ENCODE assay signal across 7 mouse cellular contexts in genomic region chr6:67931499-67931898, GRCm38 (mm10).
DNase-seq lines count a peak whose midpoint lies in the region; ATAC-seq and TF ChIP-seq lines count a peak whose summit lies in the region.
"Not testable (repeated sequence)": the region's sequence is repeated elsewhere in the genome, so short reads cannot be mapped to it uniquely, and the experiment has no call there.

No protein-coding gene starts in this region.

- peak; percentile 41 for ATAC-seq in intestine, embryonic 15.5 days
- peak; percentile 44; the same call in 1 of the 2 replicates for ATAC-seq in intestine, embryonic 16.5 days

- not testable (repeated sequence) for H3K4me2 ChIP-seq in intestine, embryonic 15.5 days (replicated peaks); intestine, embryonic 16.5 days (ENCODE audit: low read depth, low read length)

- not testable (repeated sequence) for TF ChIP-seq CTCF in ES-Bruce4 (IDR thresholded peaks at IDR 0.05; ENCODE audit: low read depth, low read length)

- DNase-seq in ES-CJ7 (ENCODE audit: low read depth, low spot score) (peak; percentile 30), ES-E14 (ENCODE audit: low read depth, low spot score) (peak; percentile 34), R1 (ENCODE audit: low read depth, low spot score) (peak; percentile 28), ZHBTc4 (ENCODE audit: low read depth, low spot score) (peak; percentile 69)

- H3K9me3 ChIP-seq in ES-Bruce4 (replicated peaks; ENCODE audit: control insufficient read depth, insufficient read depth, low read length, poor library complexity, severe bottlenecking); ES-E14 (ENCODE audit: control insufficient read depth, insufficient read depth, low read depth, low read length); intestine, embryonic 15.5 days; intestine, embryonic 16.5 days (ENCODE audit: control insufficient read depth, low read length): not testable (repeated sequence)

- in situ Hi-C loops in ES-E14 (cut with MboI; ENCODE audit: low sequenced_read_pairs in 2 of 2, unreplicated experiment in 2 of 2): not testable (repeated sequence)

- H3K27me3 ChIP-seq in ES-Bruce4 (ENCODE audit: control insufficient read depth, insufficient read depth, low read length, poor library complexity, severe bottlenecking); intestine, embryonic 15.5 days (replicated peaks); intestine, embryonic 16.5 days (replicated peaks; ENCODE audit: control insufficient read depth, insufficient read depth, low read length): not testable (repeated sequence)

- H3K36me3 ChIP-seq in ES-Bruce4 (ENCODE audit: control insufficient read depth, insufficient read depth, low read length, poor library complexity, severe bottlenecking); ES-E14 (ENCODE audit: control insufficient read depth, insufficient read depth, low read length, poor library complexity, severe bottlenecking); intestine, embryonic 15.5 days; intestine, embryonic 16.5 days (ENCODE audit: control insufficient read depth, insufficient read depth, low read length): not testable (repeated sequence)

- H3K9ac ChIP-seq in ES-Bruce4 (ENCODE audit: low read depth, poor library complexity, severe bottlenecking); ES-E14 (ENCODE audit: insufficient read depth, low read depth, low read length, poor library complexity, severe bottlenecking); intestine, embryonic 15.5 days; intestine, embryonic 16.5 days (ENCODE audit: low read depth, low read length): not testable (repeated sequence)

- not testable (repeated sequence) for H3K27ac ChIP-seq in ES-Bruce4 (ENCODE audit: insufficient read depth, low read length); ES-E14 (ENCODE audit: insufficient read depth, low read depth, low read length, poor library complexity, severe bottlenecking); intestine, embryonic 15.5 days; intestine, embryonic 16.5 days (ENCODE audit: low read length)

- 23% methylated on average over 8 of the region's 8 CpGs for WGBS in intestine, embryonic 15.5 days
- 27% methylated on average over 8 of the region's 8 CpGs for WGBS in intestine, embryonic 16.5 days

- H3K4me3 ChIP-seq in ES-Bruce4 (ENCODE audit: low read depth, low read length); ES-E14 (ENCODE audit: insufficient read depth in 1 of 2, low read depth in 1 of 2, low read length in 2 of 2, poor library complexity in 1 of 2, severe bottlenecking in 1 of 2); intestine, embryonic 15.5 days (replicated peaks); intestine, embryonic 16.5 days (ENCODE audit: low read length): not testable (repeated sequence)

- TF ChIP-seq POLR2A in ES-Bruce4 (IDR thresholded peaks at IDR 0.05; ENCODE audit: insufficient read depth, low read length): not testable (repeated sequence)

- H3K4me1 ChIP-seq in ES-Bruce4 (ENCODE audit: control insufficient read depth, insufficient read depth, low read length); ES-E14 (ENCODE audit: control insufficient read depth in 2 of 2, insufficient read depth in 2 of 2, low read length in 2 of 2, poor library complexity in 1 of 2); intestine, embryonic 15.5 days (replicated peaks); intestine, embryonic 16.5 days (ENCODE audit: control insufficient read depth, insufficient read depth, low read length): not testable (repeated sequence)

- peak; percentile 71; the same call in 1 of the 2 replicates for TF ChIP-seq EP300 in ES-Bruce4 (IDR thresholded peaks at IDR 0.05; ENCODE audit: insufficient read depth, low read depth, low read length)
